30 mouse cellular contexts compared by ENCODE assay signal in genomic region chr11:97389127-97389526, GRCm38 (mm10). TPM values are rescaled to one million over a fixed set of nuclear protein-coding genes. Genes with fewer than 3 reads are reported as not detected.
DNase-seq lines count a peak whose midpoint lies in the region; ATAC-seq and TF ChIP-seq lines count a peak whose summit lies in the region.
"Had no signal": no experiment of that assay in that cellular context is flagged by ENCODE, and none has a peak within 500 bp of the region (broad histone marks: within the 10 kb centered on the region; RNA-seq: fewer than 3 reads in every experiment).

No protein-coding gene starts in this region.

- no peak overlapping the region for H3K4me2 ChIP-seq in lung, postnatal 0 days (replicated peaks; ENCODE audit: low read depth, low read length)
- H3K4me2 ChIP-seq: embryonic facial prominence, embryonic 13.5 days; forebrain, embryonic 12.5 days; heart, embryonic 11.5 days; hindbrain, embryonic 13.5 days; intestine, embryonic 15.5 days had no signal

- no peak overlapping the region for H3K9ac ChIP-seq in lung, postnatal 0 days (replicated peaks; ENCODE audit: low read depth)
- H3K9ac ChIP-seq: embryonic facial prominence, embryonic 13.5 days; forebrain, embryonic 12.5 days; hindbrain, embryonic 13.5 days; intestine, embryonic 15.5 days had no signal

- no peaks in the 10 kb centered on the region for H3K9me3 ChIP-seq in lung, postnatal 0 days (ENCODE audit: low read length)
- H3K9me3 ChIP-seq: embryonic facial prominence, embryonic 10.5 days; embryonic facial prominence, embryonic 13.5 days; forebrain, embryonic 12.5 days; G1E; hindbrain, embryonic 10.5 days; hindbrain, embryonic 13.5 days; intestine, embryonic 15.5 days had no signal

- 0 out of 2 replicates have a peak, but pooled peaks have one; percentile 36 for TF ChIP-seq EP300 in lung, postnatal 0 days (IDR thresholded peaks at IDR 0.05)

- TF ChIP-seq CTCF in lung, postnatal 0 days (IDR thresholded peaks at IDR 0.05), result no peak

- peak; percentile 85 for ATAC-seq in lung, postnatal 0 days
- ATAC-seq: forebrain, embryonic 16.5 days; hindbrain, embryonic 16.5 days; intestine, embryonic 15.5 days; Patski had no signal

- H3K36me3 ChIP-seq in lung, postnatal 0 days (ENCODE audit: insufficient read depth, low read length), result peaks cover 17% of the 10 kb centered on the region; the same call in 1 of the 2 replicates

- peak; percentile 66 for DNase-seq in heart, adult 11 months
- DNase-seq in heart, postnatal 10 days, result no peak
- peak; percentile 88 for DNase-seq in lung, postnatal 0 days (ENCODE audit: low spot score)
- DNase-seq in lung, postnatal 25 days (ENCODE audit: low spot score), result no peak
- DNase-seq in lung, postnatal 4 days, result peak; percentile 38 to 76
- no peak for DNase-seq in gastrocnemius, postnatal 14 days
- DNase-seq: adrenal gland, postnatal 10 days; adrenal gland, postnatal 36 days; B cell, adult 2 months; cerebellum, adult 11 months; cerebellum, adult 2 months; cerebellum, adult 9-11 months; cerebellum, postnatal 25 days; embryo, embryonic 11 days; gastrocnemius, postnatal 36 days; heart, postnatal 36 days had no signal

- 0 out of 2 replicates have a peak overlapping the region, but pooled peaks have one; percentile 6 for H3K27ac ChIP-seq in lung, postnatal 0 days (ENCODE audit: low read length)
- H3K27ac ChIP-seq: embryonic facial prominence, embryonic 10.5 days; embryonic facial prominence, embryonic 13.5 days; forebrain, embryonic 12.5 days; hindbrain, embryonic 10.5 days; hindbrain, embryonic 13.5 days; intestine, embryonic 15.5 days had no signal

- H3K4me3 ChIP-seq in lung, postnatal 0 days (ENCODE audit: low read depth, low read length), result no peak overlapping the region
- H3K4me3 ChIP-seq: embryonic facial prominence, embryonic 10.5 days; embryonic facial prominence, embryonic 13.5 days; erythroblast, embryonic 14.5 days; forebrain, embryonic 12.5 days; hindbrain, embryonic 10.5 days; hindbrain, embryonic 13.5 days; intestine, embryonic 15.5 days had no signal

- no peaks in the 10 kb centered on the region for H3K27me3 ChIP-seq in lung, postnatal 0 days (replicated peaks; ENCODE audit: insufficient read depth, low read length)
- H3K27me3 ChIP-seq: CH12.LX; embryonic facial prominence, embryonic 13.5 days; forebrain, embryonic 12.5 days; hindbrain, embryonic 13.5 days; intestine, embryonic 15.5 days; Patski had no signal

- intact Hi-C loops in heart, postnatal 10 days (cut with DNase I), result no loop called here
- intact Hi-C loops in gastrocnemius, postnatal 14 days (cut with DNase I; ENCODE audit: low total_unique reads), result no loop called here

- no peaks in the 10 kb centered on the region for H3K4me1 ChIP-seq in lung, postnatal 0 days (ENCODE audit: insufficient read depth, low read depth, low read length)
- H3K4me1 ChIP-seq: embryonic facial prominence, embryonic 10.5 days; forebrain, embryonic 12.5 days; hindbrain, embryonic 10.5 days; intestine, embryonic 15.5 days had no signal

- WGBS in lung, postnatal 0 days, result 74% methylated on average over 8 of the region's 8 CpGs

RNA-seq across cellular contexts. Expression of gene Arhgap23, which starts 26.2 kb away (rescaled TPM):
- total RNA-seq in heart, postnatal 10 days (2021), result 10 to 100 TPM; 34.4 to 34.7 TPM
- 7.0 and 8.4 TPM in 2 replicates for polyA plus RNA-seq in lung, postnatal 0 days (2015; fragmentation: Nextera tagmentation; extraction: Ambion mirVana)
- 10 to 100 TPM; 10.5 to 12.2 TPM for total RNA-seq in gastrocnemius, postnatal 14 days (2021)

RNA-seq across cellular contexts. Expression of gene Socs7, which starts 26.8 kb away (rescaled TPM):
- 10 to 100 TPM; 19.9 to 20.2 TPM for total RNA-seq in heart, postnatal 10 days (2021)
- polyA plus RNA-seq in lung, postnatal 0 days (2015; fragmentation: Nextera tagmentation; extraction: Ambion mirVana), result 2.4 and 2.5 TPM in 2 replicates
- total RNA-seq in gastrocnemius, postnatal 14 days (2021), result 10 to 100 TPM; 32.4 to 36.2 TPM

RNA-seq across cellular contexts. Expression of gene Gpr179, which starts 37.2 kb away (rescaled TPM):
- total RNA-seq in heart, postnatal 10 days (2021), result under 1 TPM; 0.02 to 0.05 TPM
- polyA plus RNA-seq in lung, postnatal 0 days (2015; fragmentation: Nextera tagmentation; extraction: Ambion mirVana), result 0.23 and 0.24 TPM in 2 replicates
- under 1 TPM in 1 of 2 experiments, not detected in 1; 0.27 TPM for total RNA-seq in gastrocnemius, postnatal 14 days (2021)
- polyA plus RNA-seq: erythroblast, embryonic 14.5 days; heart, postnatal 0 days had no signal

Comparison
In these comparisons a context has a peak if more than half of its experiments do, and no peak if none do; other contexts are left out.
1. DNase-seq: peak in heart, adult 11 months (single experiment), lung, postnatal 0 days (single experiment) and lung, postnatal 4 days (2 of 2); none in heart, postnatal 10 days (0 of 2), lung, postnatal 25 days (single experiment) and gastrocnemius, postnatal 14 days (single experiment).